Mouse (Mus musculus): ENCODE measurements around the gene Plxna4. TPM values are rescaled to one million over a fixed set of nuclear protein-coding genes. Genes with fewer than 3 reads are reported as not detected.
A peak's percentile ranks its signal among the peaks of the same experiment; 100 is the strongest.

Plxna4 gene
- polyA plus RNA-seq, 1 experiment from 2014 or later = 0.91 TPM

DNA sequence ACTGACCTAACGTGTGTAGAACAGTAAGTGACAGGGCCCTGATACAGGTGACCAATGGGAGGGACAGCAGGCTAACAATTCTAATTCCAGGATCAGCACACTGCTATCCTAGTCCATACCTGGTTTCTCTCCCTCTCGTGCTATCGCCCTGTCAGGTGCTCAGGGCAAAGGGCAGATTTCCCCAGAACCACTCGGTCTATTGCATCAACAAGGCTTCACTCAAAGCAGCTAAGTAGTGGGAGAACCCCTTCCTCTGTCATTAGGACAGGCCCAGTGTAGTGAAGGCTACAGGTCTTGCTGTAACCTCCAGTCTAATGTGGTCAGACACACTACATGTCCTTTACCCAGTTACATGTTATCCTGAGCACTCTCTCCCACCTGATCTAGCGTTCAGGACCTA is 176.7 kb downstream of the Plxna4 start:
- Histone ChIP-seq H3K4me3 (ENCODE audit: low read depth, low read length) (no peak overlapping the region), H3K36me3 (ENCODE audit: control insufficient read depth, insufficient read depth) (no peaks in the 10 kb centered on the region), H3K27me3 (replicated peaks; ENCODE audit: control insufficient read depth, insufficient read depth, low read length) (no peaks in the 10 kb centered on the region), H3K27ac (ENCODE audit: low read depth, low read length) (no peak overlapping the region), H3K9me3 (ENCODE audit: control insufficient read depth) (no peaks in the 10 kb centered on the region), H3K4me1 (replicated peaks; ENCODE audit: control insufficient read depth, insufficient read depth, low read length) (no peaks in the 10 kb centered on the region), H3K4me2 (replicated peaks; ENCODE audit: low read depth) (no peak overlapping the region), H3K9ac (ENCODE audit: low read depth, low read length) (no peak overlapping the region)
- peak; percentile 31; the same call in 1 of the 2 replicates for ATAC-seq
- WGBS = 43% methylated on average over 5 of the region's 5 CpGs
- no peak for TF ChIP-seq CTCF (IDR thresholded peaks at IDR 0.05; ENCODE audit: low read depth)

DNA sequence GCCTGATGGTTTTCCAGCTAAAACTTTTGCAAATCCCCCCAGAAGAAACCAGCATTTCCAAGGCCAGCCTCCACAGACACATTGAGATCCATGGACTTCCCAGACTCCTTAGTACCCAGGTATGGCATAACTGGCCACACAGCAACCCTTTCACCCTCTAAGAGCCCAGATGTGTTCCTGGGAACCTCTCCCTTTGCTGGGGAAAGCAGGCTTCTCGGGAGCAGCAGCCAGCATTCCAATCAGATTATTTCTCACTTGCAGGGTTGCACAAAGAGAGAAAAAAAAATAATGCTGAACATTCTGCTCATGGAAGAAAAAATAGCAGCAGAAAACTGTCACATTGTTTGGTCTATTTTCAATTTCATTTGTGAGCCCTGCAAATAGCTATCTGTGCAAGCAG is 178.4 kb downstream of the Plxna4 start:
- TF ChIP-seq CTCF (IDR thresholded peaks at IDR 0.05; ENCODE audit: low read depth) = no peak
- no peak overlapping the region for H3K27ac ChIP-seq (ENCODE audit: low read depth, low read length)
- WGBS = 38% methylated on average over 1 of the region's 1 CpGs
- no peak for ATAC-seq
- no peak overlapping the region for H3K4me2 ChIP-seq (replicated peaks; ENCODE audit: low read depth)
- no peaks in the 10 kb centered on the region for H3K27me3 ChIP-seq (replicated peaks; ENCODE audit: control insufficient read depth, insufficient read depth, low read length)
- no peak overlapping the region for H3K4me3 ChIP-seq (ENCODE audit: low read depth, low read length)
- no peaks in the 10 kb centered on the region for H3K4me1 ChIP-seq (replicated peaks; ENCODE audit: control insufficient read depth, insufficient read depth, low read length)
- no peak overlapping the region for H3K9ac ChIP-seq (ENCODE audit: low read depth, low read length)
- H3K36me3 ChIP-seq (ENCODE audit: control insufficient read depth, insufficient read depth) = no peaks in the 10 kb centered on the region
- no peaks in the 10 kb centered on the region for H3K9me3 ChIP-seq (ENCODE audit: control insufficient read depth)

DNA sequence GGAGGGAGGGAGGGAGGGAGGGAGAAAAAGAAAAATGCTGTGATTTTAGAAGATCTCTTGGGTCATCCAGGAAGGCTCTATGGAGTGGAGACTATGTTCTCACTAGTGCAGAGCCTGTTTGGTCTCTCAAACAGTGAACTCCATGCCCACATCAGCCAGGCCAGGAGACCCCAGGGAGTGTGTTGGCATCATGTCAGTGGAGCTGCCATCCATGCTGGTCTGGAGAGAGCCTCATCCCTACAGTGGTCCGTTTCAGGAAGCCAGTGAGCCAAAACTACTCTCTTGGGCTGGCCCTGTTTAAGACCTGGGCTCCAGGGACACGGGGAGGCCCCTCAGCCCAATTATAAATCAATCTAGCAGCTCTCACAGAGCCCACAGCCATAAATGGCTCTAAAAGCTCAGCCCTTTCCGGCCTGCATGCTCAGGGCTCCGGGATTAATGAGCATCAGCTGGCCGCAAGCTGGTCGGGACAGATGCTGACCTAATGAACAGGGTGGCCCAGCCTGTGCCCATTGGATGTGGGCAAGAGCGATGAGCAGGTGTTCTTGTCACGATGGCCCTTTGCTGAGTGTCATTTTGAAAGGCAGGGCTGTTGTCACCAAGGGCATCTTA is 180.3 kb downstream of the Plxna4 start:
- no peak overlapping the region for H3K27ac ChIP-seq (ENCODE audit: low read depth, low read length)
- no peak for ATAC-seq

DNA sequence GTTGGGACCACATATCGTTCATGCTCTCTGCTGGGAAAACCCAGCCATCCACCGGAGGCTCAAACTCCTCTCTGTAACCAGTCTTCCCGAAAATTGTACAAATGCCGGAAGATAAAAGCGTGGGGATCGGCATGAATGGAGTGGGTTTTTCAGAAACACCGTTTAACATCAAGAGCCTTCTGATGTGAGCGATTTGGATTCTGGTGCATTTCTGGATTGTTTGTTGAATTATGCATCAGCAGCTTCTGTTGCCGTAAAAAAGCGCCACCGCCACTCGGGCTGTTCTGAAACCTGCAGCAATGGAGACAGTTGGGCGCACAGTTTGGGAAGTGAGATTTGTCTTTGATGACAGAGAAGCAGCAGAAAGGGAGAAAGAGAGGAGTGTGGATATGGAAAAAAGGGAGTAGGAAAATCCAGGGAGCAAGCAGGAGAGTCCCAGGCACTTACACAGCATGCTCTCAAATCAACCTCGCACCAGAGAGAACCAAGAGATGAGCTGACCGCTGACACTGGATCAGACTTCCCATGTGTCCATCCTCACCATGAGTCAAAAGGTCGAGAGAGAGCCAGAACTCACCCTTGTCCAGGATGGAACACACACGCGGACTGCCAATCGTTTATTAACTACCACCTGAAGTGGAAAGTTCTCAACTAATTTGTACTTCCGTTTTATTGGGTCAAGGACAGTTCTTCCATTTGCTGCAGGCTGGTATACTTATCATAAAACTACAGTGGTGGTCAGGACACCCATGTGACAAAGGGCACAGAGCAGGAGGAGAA is 181.5 kb downstream of the Plxna4 start:
- WGBS = 83% methylated on average over 20 of the region's 20 CpGs

More for the DNA sequence above, 180.3 kb downstream of the Plxna4 start:
- WGBS = 31% methylated on average over 8 of the region's 8 CpGs
- no peak overlapping the region for H3K9ac ChIP-seq (ENCODE audit: low read depth, low read length)
- H3K9me3 ChIP-seq (ENCODE audit: control insufficient read depth) = no peaks in the 10 kb centered on the region
- H3K4me1 ChIP-seq (replicated peaks; ENCODE audit: control insufficient read depth, insufficient read depth, low read length) = no peaks in the 10 kb centered on the region
- H3K27me3 ChIP-seq (replicated peaks; ENCODE audit: control insufficient read depth, insufficient read depth, low read length) = no peaks in the 10 kb centered on the region
- no peak overlapping the region for H3K4me2 ChIP-seq (replicated peaks; ENCODE audit: low read depth)
- no peak for TF ChIP-seq CTCF (IDR thresholded peaks at IDR 0.05; ENCODE audit: low read depth)
- no peak overlapping the region for H3K4me3 ChIP-seq (ENCODE audit: low read depth, low read length)
- no peaks in the 10 kb centered on the region for H3K36me3 ChIP-seq (ENCODE audit: control insufficient read depth, insufficient read depth)

DNA sequence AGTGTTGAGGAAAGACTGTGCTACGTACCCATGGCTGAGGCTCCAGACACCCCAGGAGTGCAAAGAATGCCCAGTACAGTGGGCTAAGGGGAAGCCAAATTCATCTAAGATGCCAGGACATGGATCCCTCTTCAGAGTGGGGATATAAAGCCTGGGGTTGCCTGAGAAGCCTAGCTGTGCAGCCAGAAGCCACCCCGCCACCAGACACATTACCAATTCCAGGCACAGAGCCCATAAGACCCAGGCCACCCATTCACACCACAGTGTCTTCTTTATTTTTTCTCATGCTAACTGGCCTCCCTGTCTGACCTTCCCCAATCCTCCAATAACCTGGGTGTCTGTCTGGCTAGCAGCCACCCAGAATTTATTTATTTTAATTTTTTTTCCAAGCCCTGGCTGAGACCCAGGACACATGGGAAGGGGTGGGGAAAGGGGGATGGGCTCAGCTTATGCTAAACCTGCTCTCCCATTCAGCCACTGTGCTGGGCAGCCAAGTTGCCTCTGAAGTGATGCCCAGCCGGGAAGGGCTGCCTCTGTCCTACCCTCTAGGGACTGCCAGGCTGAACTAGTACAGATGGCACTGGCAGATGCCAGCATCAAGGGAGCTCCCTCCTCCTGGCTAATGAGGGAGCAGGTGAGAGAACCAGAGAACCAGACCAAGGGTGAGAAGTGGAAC is 185.3 kb downstream of the Plxna4 start:
- Histone ChIP-seq H3K4me3 (ENCODE audit: low read depth, low read length) (no peak overlapping the region), H3K4me2 (replicated peaks; ENCODE audit: low read depth) (no peak overlapping the region), H3K9me3 (ENCODE audit: control insufficient read depth) (no peaks in the 10 kb centered on the region), H3K27me3 (replicated peaks; ENCODE audit: control insufficient read depth, insufficient read depth, low read length) (no peaks in the 10 kb centered on the region), H3K4me1 (replicated peaks; ENCODE audit: control insufficient read depth, insufficient read depth, low read length) (no peaks in the 10 kb centered on the region), H3K36me3 (ENCODE audit: control insufficient read depth, insufficient read depth) (no peaks in the 10 kb centered on the region), H3K27ac (ENCODE audit: low read depth, low read length) (no peak overlapping the region), H3K9ac (ENCODE audit: low read depth, low read length) (no peak overlapping the region)
- ATAC-seq = no peak
- 89% methylated on average over 3 of the region's 3 CpGs for WGBS
- no peak for TF ChIP-seq CTCF (IDR thresholded peaks at IDR 0.05; ENCODE audit: low read depth)

More for the DNA sequence above, 181.5 kb downstream of the Plxna4 start:
- no peaks in the 10 kb centered on the region for H3K36me3 ChIP-seq (ENCODE audit: control insufficient read depth, insufficient read depth)
- H3K4me2 ChIP-seq (replicated peaks; ENCODE audit: low read depth) = no peak overlapping the region
- ATAC-seq = no peak
- H3K4me3 ChIP-seq (ENCODE audit: low read depth, low read length) = no peak overlapping the region
- no peak overlapping the region for H3K27ac ChIP-seq (ENCODE audit: low read depth, low read length)
- no peaks in the 10 kb centered on the region for H3K27me3 ChIP-seq (replicated peaks; ENCODE audit: control insufficient read depth, insufficient read depth, low read length)
- no peaks in the 10 kb centered on the region for H3K9me3 ChIP-seq (ENCODE audit: control insufficient read depth)
- TF ChIP-seq CTCF (IDR thresholded peaks at IDR 0.05; ENCODE audit: low read depth) = no peak
- no peaks in the 10 kb centered on the region for H3K4me1 ChIP-seq (replicated peaks; ENCODE audit: control insufficient read depth, insufficient read depth, low read length)
- H3K9ac ChIP-seq (ENCODE audit: low read depth, low read length) = no peak overlapping the region

DNA sequence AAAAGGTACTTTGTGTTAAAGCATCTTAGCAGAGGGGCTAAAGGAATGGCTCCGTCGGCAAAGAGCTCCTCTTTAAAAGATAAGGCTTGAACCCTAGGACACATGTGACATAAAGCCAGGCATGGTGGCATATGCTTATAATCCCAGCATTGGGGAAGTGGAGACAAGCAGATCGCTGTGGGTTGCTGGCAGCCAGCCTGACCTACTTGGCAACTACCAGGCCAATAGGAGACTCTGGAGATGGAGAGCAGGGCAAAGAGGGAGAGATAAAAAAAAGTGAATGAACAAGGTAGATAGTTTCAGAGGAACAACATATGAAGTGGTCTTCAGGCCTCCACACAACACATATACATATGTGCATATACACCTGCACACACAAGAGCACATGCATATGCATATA is 189.7 kb downstream of the Plxna4 start:
- no peak for TF ChIP-seq CTCF (IDR thresholded peaks at IDR 0.05; ENCODE audit: low read depth)
- Histone ChIP-seq H3K36me3 (ENCODE audit: control insufficient read depth, insufficient read depth) (no peaks in the 10 kb centered on the region), H3K4me3 (ENCODE audit: low read depth, low read length) (no peak overlapping the region), H3K4me1 (replicated peaks; ENCODE audit: control insufficient read depth, insufficient read depth, low read length) (no peaks in the 10 kb centered on the region), H3K9me3 (ENCODE audit: control insufficient read depth) (no peaks in the 10 kb centered on the region), H3K9ac (ENCODE audit: low read depth, low read length) (no peak overlapping the region), H3K27ac (ENCODE audit: low read depth, low read length) (no peak overlapping the region), H3K27me3 (replicated peaks; ENCODE audit: control insufficient read depth, insufficient read depth, low read length) (no peaks in the 10 kb centered on the region), H3K4me2 (replicated peaks; ENCODE audit: low read depth) (no peak overlapping the region)
- ATAC-seq = no peak
- 94% methylated on average over 3 of the region's 3 CpGs for WGBS
